Mouse (Mus musculus): ENCODE measurements at regions not wholly inside any gene's neighbourhood (a gene's known extent, or its start where the extent isn't known, plus 50 kb on each side); places are given as distances from the start of the nearest gene placed in this dataset.

- no peak for DNase-seq
These were observed 173.5 kb upstream of the Stt3b start for GRCm38 (mm10) chr9:115483721-115484120.

GRCm38 (mm10) chr9:115484408-115484807 is 174.2 kb upstream of the Stt3b start:
- DNase-seq: no peak

DNA sequence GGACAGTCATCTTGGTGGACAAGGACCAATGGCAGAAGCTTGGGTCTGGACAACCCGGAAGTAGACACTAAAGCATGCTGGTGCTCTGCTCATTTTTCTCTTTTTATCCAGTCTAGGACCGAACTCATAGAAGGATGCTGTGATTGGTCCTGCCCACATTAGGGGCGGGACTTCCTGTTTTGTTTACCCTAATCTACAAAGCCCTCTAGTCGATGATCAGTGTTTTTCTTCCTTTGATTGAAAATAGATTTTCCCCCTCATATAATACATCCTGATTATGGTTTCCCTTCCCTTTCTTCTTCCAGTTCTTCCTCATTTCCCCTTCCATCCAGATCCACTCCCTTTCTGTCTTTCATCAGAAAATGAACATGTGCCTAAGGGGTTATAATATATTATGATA is 175.0 kb upstream of the Stt3b start:
- no peak for DNase-seq

- DNase-seq: no peak
These were observed 177.0 kb upstream of the Stt3b start for GRCm38 (mm10) chr9:115487175-115487760.

DNA sequence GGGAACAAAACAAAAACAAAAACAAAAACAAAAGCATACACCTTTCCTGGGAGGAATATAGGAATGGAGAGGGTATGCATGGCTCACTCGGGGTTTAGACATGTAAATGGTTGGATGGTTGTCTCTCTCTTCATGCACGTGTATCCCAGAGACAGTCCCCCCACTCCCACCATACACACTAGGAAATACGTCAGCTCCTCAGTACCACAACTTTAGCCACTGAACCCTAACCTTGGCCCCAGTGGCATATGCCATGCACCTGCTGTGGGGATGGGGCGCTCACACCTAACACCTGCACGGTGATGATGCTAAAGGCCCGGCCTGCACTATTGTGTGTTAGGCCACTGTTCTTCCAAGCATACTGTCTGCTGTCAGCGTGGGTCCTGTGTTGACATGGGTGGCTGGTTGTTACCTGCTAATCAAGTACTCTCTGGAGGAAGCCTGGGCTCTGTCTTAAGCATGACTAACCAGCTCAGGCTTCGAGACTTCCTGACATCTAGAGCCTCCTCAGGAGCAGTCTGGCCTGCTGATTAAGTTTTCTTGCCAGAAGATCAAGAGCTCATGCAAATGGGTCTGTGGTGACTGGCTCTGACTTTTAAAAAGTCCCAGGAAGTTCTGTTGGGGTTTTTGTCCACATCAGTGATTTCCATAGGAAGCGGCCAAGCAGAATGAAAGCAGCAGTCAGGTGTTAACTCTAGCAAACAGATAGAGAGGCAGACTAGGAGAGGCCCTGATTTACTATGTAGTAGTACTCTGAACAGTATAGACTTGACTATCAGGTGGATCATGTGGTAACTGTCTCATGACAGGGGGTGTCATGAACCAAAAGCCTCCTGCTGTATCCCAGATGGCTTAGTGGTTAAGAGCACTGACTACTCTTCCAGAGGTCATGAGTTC is 178.9 kb upstream of the Stt3b start:
- DNase-seq: no peak

DNA sequence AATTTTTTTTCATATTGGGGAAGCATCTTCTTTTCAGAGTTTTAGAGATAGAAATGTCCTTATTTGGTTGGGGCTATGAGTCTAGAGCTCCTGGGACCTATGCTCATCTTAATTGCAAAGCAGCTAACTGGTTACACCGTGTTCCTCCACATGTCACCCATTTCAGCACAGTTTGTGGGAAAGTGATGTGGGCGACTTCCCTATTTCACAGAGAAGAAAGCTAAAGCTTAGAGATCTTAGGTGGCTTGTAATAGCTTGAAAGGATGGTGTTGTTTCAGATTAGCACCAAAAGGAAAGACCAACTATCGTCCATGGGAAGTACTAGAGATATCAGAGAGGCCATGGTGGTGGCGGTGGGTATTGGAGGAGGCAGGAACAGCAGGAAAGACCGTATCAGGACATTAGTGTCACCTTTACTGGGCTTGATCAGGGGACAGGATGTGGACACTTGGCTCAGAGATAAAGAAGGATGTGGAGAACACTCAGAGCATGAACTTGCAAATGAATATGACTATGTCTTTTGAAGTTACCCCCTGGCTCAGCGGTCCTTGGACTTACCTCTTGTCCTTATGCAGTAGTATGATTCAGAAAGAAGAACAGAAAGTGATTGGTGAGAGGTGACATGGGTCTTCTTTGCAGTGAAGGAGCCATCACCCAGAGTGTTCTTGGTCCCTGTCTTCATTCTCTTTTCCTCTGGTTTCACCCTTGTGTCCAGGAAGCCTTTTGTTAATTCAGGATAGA is 182.4 kb upstream of the Stt3b start:
- DNase-seq: no peak

DNA sequence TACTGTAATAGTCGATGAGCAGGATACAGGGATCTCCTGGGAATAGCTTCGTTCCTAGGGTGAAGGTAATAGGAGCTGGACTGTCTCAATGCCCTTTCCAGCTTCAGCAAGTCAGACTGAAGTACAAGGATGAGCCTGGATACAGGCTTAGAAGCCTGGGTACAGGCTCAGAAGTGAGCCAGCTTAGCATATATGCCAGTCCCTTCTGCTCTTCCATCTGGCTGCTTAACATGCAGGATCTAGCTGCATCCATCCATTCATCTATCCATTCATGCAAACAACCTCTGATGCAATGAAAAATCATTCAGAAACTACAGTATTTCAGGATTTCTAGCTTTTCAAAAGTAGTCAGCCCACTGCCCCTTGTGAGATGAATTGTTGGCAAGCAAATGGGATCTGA is 183.5 kb upstream of the Stt3b start:
- DNase-seq: no peak

- DNase-seq: no peak
These were observed 189.3 kb upstream of the Stt3b start for GRCm38 (mm10) chr9:115499536-115499935.

DNA sequence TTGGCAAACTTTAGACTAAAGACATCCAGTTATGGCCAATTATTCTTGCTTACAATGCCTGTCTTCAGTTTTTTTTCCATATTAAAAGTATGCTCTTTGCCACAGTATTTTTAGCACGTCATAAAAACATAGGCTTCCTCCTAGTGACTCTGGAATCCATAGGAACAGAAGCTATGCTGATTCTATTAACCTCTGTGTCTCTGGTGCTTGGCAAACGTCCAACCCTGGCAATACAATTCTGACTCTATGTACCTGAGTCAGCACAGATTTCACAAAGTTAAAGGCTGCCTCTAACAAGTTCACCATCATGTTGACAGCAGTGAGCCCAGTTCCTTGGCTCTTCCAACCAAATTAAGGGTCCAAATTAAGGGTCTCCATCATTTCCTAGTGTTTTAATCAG is 194.6 kb upstream of the Stt3b start:
- DNase-seq: no peak

- DNase-seq: no peak
These were observed 197.0 kb upstream of the Stt3b start for GRCm38 (mm10) chr9:115507131-115507689.

DNA sequence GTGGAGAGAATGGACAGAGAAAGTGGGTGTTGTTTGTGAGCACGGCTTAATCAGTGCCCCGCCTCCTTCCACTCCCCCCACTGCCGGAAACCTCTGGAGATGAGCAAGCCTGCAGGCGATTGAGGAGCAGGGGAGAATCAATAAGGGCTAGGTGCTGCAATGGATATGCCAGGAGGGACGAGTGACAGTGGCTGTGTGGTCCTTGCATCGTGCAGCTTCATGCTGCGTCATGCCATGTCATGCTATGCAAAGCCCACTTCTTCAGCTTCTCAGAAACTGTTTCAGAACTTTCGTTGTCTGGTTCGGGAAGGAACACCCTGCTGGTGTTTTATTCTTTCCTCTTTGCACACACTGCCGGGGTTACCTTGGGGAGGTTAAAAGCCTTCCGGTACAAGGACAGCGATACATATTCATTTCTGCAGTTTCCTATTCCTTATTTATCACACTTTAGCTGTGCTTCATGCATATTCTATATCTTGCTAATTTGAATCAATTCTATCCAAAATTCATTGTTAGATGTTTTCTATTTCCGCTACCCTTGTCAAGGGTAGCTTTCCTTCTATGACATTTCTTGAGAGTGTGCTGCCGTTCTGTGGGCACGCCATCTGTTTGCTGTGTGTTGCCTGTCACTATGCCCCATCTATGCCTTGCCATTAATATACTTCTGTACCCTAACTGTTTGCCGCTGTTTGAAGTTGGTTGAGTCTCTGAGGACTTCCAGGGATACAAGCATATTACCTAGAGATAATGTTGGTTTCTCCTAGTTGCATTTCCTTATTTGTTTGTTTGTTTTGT is 202.8 kb upstream of the Stt3b start:
- no peak for DNase-seq

DNA sequence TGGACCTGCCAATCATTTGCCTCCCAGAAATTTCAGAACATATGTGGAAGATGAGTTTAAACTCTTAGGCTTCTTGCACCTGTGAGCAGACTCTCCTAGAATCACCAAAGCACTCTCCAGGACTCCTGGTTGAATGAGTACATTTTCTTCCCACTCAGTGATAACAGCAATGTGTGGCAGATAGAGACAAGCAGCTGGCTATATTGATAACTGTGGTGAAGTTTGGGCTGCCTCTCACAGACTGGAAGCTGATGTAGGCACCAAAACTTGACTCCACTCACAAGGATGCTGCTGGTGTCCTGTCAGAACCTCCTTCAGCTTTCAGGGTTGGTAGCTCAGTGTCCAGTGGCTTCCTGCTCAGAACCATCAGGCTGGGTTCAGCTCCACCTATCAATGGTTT is 207.7 kb upstream of the Stt3b start:
- no peak for DNase-seq

DNA sequence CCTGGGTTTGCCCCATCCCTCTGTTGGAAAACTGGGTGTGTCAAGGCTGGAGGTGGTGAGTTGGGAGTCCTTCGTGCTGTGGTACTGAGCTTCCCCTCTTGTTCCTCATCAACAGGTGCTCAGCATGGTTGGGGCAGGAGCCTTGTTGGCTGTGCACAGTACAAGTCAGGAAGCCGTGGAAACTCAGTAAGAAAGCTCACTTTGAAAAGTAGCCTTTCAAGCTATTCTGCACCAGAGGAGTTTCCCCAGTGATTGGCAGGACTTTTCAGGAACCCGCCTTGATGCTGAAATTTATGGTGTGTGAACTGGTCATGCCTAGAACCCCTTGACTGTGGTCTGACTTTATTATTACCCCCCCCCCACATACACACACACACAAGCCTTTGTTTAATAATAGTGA is 213.9 kb upstream of the Stt3b start:
- DNase-seq: no peak

DNA sequence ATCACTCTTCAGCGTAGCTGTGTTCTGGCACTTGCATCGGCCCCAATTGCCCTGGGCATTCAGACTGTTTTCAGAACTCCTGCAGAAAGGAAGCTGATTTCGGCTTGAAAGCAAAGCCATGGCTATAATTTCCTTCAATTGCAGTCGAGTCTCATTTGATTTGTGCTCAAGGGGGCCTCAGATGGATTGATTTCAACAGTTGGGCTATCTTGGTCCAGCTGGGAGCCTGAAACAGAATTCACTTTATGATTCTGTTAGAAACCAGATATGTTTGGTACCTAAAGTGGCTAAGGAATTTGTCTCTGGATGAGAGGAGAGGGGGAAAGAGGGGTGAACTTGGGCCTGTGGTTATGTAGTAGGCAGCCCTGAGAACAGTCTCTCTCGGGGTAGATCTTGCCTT is 214.4 kb upstream of the Stt3b start:
- DNase-seq: no peak

DNA sequence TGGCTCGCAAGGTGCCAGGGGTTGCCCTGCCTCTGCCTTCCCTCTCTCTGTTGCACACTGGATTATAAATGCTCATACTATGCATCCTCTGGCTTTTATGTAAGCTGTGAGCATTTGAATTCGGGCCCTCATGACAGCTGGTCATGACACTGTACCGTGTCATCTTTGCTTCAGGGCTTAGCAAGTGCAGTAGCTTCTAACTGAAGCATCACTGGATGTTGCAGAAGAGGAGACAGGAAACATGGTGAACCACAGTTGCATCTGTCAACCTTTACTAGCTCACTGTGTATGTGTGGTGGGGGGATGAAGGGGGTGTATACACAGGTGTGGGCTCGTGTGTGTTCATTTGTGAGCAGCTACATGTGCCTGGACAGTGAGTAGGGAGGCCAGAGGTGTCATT is 216.1 kb upstream of the Stt3b start:
- DNase-seq: no peak

GRCm38 (mm10) chr9:115526981-115527380 is 216.8 kb upstream of the Stt3b start:
- no peak for DNase-seq

DNA sequence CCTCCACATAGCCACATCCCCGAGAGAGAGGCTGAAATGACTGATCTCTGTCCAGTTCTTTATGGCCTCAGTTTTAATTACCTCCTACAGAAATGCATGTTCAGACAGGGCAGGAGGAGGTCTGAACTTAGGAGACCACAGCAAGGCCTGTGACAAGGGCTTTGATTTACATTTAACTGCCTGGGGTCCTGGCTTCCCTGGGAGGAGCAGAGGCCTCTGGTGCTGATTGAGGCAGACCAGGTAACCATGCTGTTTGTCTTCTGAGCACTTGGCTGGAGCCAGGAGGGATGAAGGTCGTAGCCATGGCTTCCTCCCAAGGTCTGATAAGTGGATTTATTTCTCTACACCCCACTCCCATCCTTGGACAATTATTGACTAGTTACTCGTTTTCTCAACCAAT is 224.0 kb upstream of the Stt3b start:
- no peak for DNase-seq

DNA sequence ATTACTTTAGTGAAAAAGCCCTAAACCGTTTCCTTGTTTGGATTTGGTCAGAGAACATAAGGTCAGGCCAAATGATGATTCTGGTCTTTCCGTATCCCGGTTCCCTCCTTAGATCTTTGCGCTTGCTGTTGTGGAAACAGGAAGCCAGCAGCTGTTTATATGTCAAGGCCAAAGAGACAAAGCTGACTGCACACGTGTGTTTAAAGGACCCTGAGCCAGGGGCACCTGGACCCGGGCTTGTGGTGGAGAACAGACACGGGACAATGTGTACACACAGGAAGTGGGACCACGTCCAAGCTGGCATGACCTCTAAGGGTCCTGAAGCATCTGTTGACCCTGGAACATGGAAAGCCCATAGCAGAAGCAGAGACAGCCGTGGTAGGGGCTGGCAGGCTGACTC is 233.4 kb upstream of the Stt3b start:
- DNase-seq: peak; percentile 32

DNA sequence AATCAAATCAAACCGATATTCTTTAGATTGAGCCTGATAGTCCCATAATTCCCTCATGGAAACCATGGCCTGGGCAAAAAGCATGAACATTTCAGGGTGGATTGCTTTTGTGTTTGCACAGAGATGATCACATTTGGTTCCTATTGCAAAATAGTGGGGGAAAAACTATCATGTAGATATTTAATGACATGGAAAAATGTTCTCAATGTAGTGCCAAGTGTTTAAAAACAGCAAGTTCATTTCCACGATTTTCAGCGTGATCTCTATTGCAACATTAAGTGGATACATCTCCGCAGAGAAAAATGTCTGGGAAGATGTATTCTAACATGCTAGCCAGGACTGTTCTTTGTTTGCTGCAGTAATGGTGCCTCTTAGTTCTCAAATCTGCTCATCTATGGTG is 235.0 kb upstream of the Stt3b start:
- DNase-seq: no peak

DNA sequence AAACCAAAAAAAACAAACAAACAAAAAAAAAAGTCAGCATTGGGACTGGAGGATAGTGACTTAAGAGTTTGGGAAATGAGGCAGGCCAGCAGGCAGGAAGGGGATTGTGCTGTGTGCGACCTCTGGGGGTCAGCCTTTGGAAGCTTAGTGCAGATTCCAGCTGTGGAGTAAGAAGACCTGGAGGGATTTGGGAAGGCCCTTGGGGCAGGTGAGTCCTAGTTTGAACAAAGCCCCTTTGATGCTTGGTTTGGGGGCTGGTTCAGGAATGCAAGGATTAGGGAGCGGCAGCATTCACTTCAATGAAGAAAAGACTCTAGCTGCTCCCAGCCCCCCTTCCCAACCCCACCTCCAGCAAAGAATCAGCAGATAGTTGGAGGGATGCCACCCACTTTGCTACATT is 235.6 kb upstream of the Stt3b start:
- DNase-seq: no peak

DNA sequence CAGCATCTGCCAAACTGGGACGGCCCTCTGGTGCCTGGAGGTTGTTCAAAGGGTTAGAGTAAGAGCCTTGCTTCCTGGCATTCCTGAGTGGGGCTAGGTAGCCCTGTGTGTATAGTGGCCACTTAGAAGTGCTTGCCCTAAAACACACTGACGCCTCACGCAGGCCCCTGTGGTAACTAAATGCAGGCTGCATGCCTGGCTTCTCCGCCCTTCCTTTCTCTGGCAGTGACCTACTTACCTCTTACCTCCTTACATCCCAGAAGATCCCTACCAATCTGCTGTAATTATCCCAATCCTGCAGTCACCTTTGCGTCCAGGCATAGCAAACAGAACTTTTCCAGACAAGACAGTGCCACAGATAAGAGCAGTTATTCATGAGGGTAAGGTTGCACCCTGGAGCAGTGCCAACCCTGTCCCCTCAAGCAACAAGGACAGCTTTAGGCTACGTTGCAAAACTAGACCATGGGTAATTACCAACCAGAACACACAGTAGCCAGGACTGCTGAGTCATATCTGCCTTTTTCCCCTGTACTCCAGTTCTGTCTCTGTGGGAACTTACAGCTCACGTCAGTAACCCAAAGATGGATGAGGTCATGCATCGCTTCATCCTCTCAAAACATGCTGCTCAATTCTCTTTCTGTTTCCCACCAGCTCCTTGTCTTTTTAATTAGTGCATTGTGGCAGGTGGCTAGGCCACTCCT is 237.6 kb upstream of the Stt3b start:
- DNase-seq: peak; percentile 68
